Mouse (Mus musculus): ENCODE data around the gene Scgb1c1. TPM values are rescaled to one million over a fixed set of nuclear protein-coding genes. Genes with fewer than 3 reads are reported as not detected.

Scgb1c1 gene
- not detected in 2 replicates for polyA plus RNA-seq (2014; fragmentation: Nextera tagmentation; extraction: Ambion mirVana)

DNA sequence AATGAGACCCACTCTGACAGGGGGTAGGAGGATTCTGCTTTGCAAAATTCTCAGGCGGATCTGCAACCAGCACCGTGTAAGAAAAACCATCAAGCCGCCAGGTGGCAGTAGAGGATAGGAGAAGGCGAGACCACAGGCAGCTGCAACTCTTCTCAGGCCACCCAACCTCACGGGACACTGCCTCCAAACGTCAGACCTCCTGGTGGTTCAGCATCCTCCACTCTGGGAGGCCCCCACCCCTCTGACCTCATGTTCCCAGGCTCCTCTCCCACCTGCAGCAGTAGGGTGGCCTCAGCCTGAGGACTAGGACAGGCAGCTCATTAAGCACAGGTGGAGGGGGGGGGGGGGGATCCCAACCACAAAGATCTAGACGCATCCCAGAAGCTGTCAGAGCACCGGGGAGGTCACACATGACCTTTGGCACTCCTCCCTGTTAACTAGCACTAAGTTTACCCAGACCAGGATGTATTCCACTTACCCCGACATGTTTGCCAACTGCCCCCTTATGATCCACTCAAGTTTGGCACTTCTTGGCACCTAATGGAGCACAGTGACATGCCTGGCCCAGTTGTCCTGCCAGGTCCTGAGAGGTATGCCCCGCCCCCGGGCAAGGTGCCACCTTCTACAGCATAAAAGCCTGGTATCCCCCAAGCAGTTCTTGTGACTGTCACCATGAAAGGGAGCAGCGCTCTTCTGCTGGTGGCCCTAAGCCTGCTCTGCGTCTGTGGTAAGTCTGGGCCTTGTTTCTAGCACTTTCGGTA is at the start of gene Scgb1c1:
Gene Scgb1c1, plus strand, starts transcription at position 643 of the 761 bp plus-strand sequence.
- peaks cover 43% of the 10 kb centered on the region for H3K27me3 ChIP-seq (ENCODE audit: control insufficient read depth, insufficient read depth, low read length)
- 25% methylated on average over 14 of the region's 14 CpGs for WGBS (ENCODE audit: insufficient replicate concordance)
- H3K9ac ChIP-seq (ENCODE audit: low read depth, low read length) = no peak within 1 kb of the TSS
- H3K4me3 ChIP-seq (ENCODE audit: low read depth, low read length) = no peak within 1 kb of the TSS
- no peaks in the 10 kb centered on the region for H3K36me3 ChIP-seq (ENCODE audit: control insufficient read depth, insufficient read depth, low read length)
- H3K4me2 ChIP-seq = no peak within 1 kb of the TSS
- H3K27ac ChIP-seq (ENCODE audit: low read depth, low read length) = no peak within 1 kb of the TSS
- no peaks in the 10 kb centered on the region for H3K9me3 ChIP-seq (replicated peaks; ENCODE audit: control insufficient read depth, low read length)
- no peaks in the 10 kb centered on the region for H3K4me1 ChIP-seq (ENCODE audit: control insufficient read depth, insufficient read depth, low read length)
- ATAC-seq (replicated peaks; ENCODE audit: insufficient number of reproducible peaks, low FRiP score, low TSS enrichment) = 0 out of 2 replicates have a peak, but pooled peaks have one; percentile 18

DNA sequence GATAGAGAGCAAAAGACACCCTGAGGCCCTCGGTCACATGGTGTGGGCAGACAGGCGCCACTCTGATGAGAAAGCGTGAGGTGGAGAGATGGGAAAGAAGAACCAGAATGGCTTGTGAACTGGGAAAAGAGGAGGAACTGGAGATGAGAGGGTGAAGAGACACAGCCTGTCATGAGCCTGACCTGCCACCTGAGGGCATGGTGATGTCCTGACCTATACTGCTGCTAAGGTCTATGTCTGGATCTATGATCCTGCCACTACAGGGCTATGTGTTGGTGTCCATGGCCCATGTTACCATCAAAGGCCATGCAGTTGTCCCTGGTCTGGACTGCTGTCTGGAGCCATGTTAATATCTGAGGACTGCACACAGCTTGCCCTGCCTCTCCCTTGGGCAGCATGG is 47.7 kb upstream of the Scgb1c1 start:
- Histone ChIP-seq H3K4me3 (ENCODE audit: low read depth, low read length) (no peak overlapping the region), H3K4me2 (no peak overlapping the region), H3K27ac (ENCODE audit: low read depth, low read length) (no peak overlapping the region), H3K27me3 (ENCODE audit: control insufficient read depth, insufficient read depth, low read length) (no peaks in the 10 kb centered on the region), H3K36me3 (ENCODE audit: control insufficient read depth, insufficient read depth, low read length) (no peaks in the 10 kb centered on the region), H3K4me1 (ENCODE audit: control insufficient read depth, insufficient read depth, low read length) (no peaks in the 10 kb centered on the region), H3K9ac (ENCODE audit: low read depth, low read length) (no peak overlapping the region), H3K9me3 (replicated peaks; ENCODE audit: control insufficient read depth, low read length) (no peaks in the 10 kb centered on the region)
- ATAC-seq (replicated peaks; ENCODE audit: insufficient number of reproducible peaks, low FRiP score, low TSS enrichment) = no peak
- WGBS (ENCODE audit: insufficient replicate concordance) = 76% methylated on average over 3 of the region's 3 CpGs

DNA sequence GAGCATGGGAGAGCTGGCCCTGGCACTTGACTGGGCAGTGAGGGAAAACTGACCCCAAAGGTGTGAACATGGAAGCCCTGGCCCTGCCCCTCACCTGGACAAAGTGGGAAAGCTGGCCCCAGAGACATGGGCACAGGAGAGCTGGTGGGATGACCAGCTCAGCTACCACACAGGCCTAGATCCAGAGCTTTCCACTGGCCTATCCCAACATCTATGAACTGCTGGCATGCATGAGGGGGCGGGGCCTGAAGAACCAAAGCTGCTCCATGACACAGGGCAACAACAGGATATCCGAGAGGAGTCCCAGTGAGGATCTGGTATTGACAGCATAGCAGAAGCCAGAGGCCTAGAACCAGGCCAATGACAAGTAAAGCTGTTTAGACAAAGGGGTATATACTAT is 47.1 kb upstream of the Scgb1c1 start:
- Histone ChIP-seq H3K4me1 (ENCODE audit: control insufficient read depth, insufficient read depth, low read length) (no peaks in the 10 kb centered on the region), H3K9ac (ENCODE audit: low read depth, low read length) (no peak overlapping the region), H3K4me2 (no peak overlapping the region), H3K9me3 (replicated peaks; ENCODE audit: control insufficient read depth, low read length) (no peaks in the 10 kb centered on the region), H3K27ac (ENCODE audit: low read depth, low read length) (no peak overlapping the region), H3K27me3 (ENCODE audit: control insufficient read depth, insufficient read depth, low read length) (no peaks in the 10 kb centered on the region), H3K4me3 (ENCODE audit: low read depth, low read length) (no peak overlapping the region), H3K36me3 (ENCODE audit: control insufficient read depth, insufficient read depth, low read length) (no peaks in the 10 kb centered on the region)
- 0 out of 2 replicates have a peak, but pooled peaks have one; percentile 57 for ATAC-seq (replicated peaks; ENCODE audit: insufficient number of reproducible peaks, low FRiP score, low TSS enrichment)
- 56% methylated on average over 2 of the region's 2 CpGs for WGBS (ENCODE audit: insufficient replicate concordance)

DNA sequence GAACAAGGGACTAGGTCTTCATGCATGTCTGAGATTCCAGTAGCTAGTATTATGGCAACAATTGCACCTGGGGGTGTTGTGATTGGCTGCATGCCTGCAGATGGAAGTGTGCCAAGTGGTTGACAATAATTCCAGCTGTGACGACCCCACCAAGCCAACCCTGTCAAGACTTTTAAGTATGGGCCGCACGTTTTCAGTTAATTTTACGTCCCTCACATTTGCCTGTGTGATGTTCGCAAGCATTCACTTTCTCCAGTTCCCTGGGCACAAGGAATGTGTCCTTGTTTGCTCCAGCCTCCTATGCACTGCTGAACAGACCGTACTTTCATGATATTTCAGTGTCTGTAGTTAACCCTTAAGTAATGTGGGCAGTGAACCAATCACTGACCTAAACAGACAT is 42.7 kb upstream of the Scgb1c1 start:
- no peak for ATAC-seq (replicated peaks; ENCODE audit: insufficient number of reproducible peaks, low FRiP score, low TSS enrichment)
- Histone ChIP-seq H3K9me3 (replicated peaks; ENCODE audit: control insufficient read depth, low read length) (no peaks in the 10 kb centered on the region), H3K4me3 (ENCODE audit: low read depth, low read length) (no peak overlapping the region), H3K4me1 (ENCODE audit: control insufficient read depth, insufficient read depth, low read length) (no peaks in the 10 kb centered on the region), H3K27me3 (ENCODE audit: control insufficient read depth, insufficient read depth, low read length) (no peaks in the 10 kb centered on the region), H3K9ac (ENCODE audit: low read depth, low read length) (no peak overlapping the region), H3K27ac (ENCODE audit: low read depth, low read length) (no peak overlapping the region), H3K36me3 (ENCODE audit: control insufficient read depth, insufficient read depth, low read length) (no peaks in the 10 kb centered on the region), H3K4me2 (no peak overlapping the region)
- 78% methylated on average over 6 of the region's 6 CpGs for WGBS (ENCODE audit: insufficient replicate concordance)

DNA sequence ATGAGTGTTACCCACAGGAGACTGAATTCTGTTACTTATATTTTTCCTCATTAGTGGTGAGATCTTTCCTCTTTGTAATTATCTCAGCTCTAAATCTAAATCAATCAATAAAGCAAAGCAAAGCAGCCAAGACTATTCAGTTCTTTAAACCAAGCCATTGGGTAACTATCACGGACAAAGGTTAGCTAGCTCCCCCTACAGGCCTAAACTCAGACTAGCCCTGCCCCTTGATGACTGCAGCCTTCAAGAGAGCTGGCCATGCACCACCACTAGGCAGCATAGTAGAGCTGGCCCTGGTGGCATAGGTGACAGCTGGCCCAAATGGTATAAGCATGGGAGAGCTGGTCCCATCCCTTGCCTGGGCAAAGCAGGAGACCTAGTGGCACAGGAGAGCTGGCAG is 39.6 kb upstream of the Scgb1c1 start:
- Histone ChIP-seq H3K36me3 (ENCODE audit: control insufficient read depth, insufficient read depth, low read length) (no peaks in the 10 kb centered on the region), H3K9ac (ENCODE audit: low read depth, low read length) (no peak overlapping the region), H3K27ac (ENCODE audit: low read depth, low read length) (no peak overlapping the region), H3K27me3 (ENCODE audit: control insufficient read depth, insufficient read depth, low read length) (no peaks in the 10 kb centered on the region), H3K9me3 (replicated peaks; ENCODE audit: control insufficient read depth, low read length) (no peaks in the 10 kb centered on the region), H3K4me3 (ENCODE audit: low read depth, low read length) (no peak overlapping the region), H3K4me2 (no peak overlapping the region), H3K4me1 (ENCODE audit: control insufficient read depth, insufficient read depth, low read length) (no peaks in the 10 kb centered on the region)
- ATAC-seq (replicated peaks; ENCODE audit: insufficient number of reproducible peaks, low FRiP score, low TSS enrichment) = no peak
- WGBS (ENCODE audit: insufficient replicate concordance) = 19% methylated on average over 1 of the region's 1 CpGs

DNA sequence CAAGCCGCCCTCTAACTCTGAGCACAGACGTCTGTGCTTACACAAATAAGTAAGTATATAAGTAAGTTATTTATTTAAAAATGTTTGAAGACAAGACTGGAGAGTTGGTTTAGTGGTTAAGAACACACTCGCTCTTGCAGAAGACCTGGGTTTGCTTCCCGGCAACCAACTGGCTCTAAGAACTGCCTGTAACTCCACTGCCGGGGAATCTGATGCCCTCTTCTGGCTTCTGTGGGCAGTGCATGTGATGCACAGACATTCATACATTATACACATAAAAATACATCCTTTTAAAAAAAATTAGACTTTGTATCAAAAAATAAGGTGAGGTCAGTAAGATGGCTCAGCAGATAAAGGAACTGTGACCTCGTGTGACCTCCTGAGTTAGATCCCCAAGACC is 34.9 kb upstream of the Scgb1c1 start:
- H3K4me3 ChIP-seq (ENCODE audit: low read depth, low read length) = no peak overlapping the region
- H3K4me2 ChIP-seq = no peak overlapping the region
- no peaks in the 10 kb centered on the region for H3K4me1 ChIP-seq (ENCODE audit: control insufficient read depth, insufficient read depth, low read length)
- WGBS (ENCODE audit: insufficient replicate concordance) = 89% methylated on average over 6 of the region's 6 CpGs
- H3K36me3 ChIP-seq (ENCODE audit: control insufficient read depth, insufficient read depth, low read length) = no peaks in the 10 kb centered on the region
- no peak overlapping the region for H3K27ac ChIP-seq (ENCODE audit: low read depth, low read length)
- H3K27me3 ChIP-seq (ENCODE audit: control insufficient read depth, insufficient read depth, low read length) = no peaks in the 10 kb centered on the region
- H3K9ac ChIP-seq (ENCODE audit: low read depth, low read length) = no peak overlapping the region
- ATAC-seq (replicated peaks; ENCODE audit: insufficient number of reproducible peaks, low FRiP score, low TSS enrichment) = no peak
- no peaks in the 10 kb centered on the region for H3K9me3 ChIP-seq (replicated peaks; ENCODE audit: control insufficient read depth, low read length)

DNA sequence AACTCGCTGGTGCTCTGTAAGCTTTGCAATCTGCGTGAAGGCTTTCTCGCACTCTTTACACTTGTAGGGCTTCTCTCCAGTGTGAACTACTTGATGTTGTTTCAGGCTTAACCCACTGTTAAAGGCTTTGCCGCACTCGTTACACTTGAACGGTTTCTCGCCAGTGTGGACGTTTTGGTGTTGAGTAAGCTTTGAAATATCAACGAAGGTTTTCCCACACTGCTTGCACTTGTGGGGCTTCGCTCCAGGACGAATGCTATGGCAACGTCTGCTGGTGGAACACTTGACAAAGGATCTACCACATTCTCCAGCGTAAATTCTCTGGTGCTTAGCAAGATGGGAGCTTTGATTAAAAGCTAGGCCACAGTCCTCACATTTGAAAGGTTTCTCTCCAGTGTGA is 33.6 kb upstream of the Scgb1c1 start:
- Histone ChIP-seq H3K4me1 (ENCODE audit: control insufficient read depth, insufficient read depth, low read length) (no peaks in the 10 kb centered on the region), H3K9ac (ENCODE audit: low read depth, low read length) (no peak overlapping the region), H3K4me2 (no peak overlapping the region), H3K27me3 (ENCODE audit: control insufficient read depth, insufficient read depth, low read length) (no peaks in the 10 kb centered on the region), H3K27ac (ENCODE audit: low read depth, low read length) (no peak overlapping the region), H3K4me3 (ENCODE audit: low read depth, low read length) (no peak overlapping the region), H3K9me3 (replicated peaks; ENCODE audit: control insufficient read depth, low read length) (no peaks in the 10 kb centered on the region), H3K36me3 (ENCODE audit: control insufficient read depth, insufficient read depth, low read length) (no peaks in the 10 kb centered on the region)
- ATAC-seq (replicated peaks; ENCODE audit: insufficient number of reproducible peaks, low FRiP score, low TSS enrichment) = no peak
- 85% methylated on average over 13 of the region's 13 CpGs for WGBS (ENCODE audit: insufficient replicate concordance)

DNA sequence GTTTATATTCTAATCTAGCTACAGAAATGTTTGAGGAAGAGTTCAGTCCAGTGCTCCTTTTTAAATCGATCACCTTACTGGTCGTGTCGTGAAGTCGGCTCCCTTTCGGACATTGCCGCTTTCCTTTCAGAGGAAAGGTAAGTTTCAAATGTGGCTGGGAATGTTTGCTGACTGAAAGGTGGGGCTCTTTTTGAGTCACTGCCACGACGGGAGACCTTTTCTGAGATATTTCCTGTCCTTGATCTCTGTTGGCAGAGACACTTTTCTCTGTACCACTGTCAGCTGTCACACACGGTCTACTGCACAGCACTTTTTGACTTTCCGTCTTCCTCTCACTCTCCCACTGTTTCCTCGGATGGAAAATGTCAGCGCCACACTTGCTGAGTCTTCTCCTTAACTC is 32.5 kb upstream of the Scgb1c1 start:
- Histone ChIP-seq H3K9me3 (replicated peaks; ENCODE audit: control insufficient read depth, low read length) (no peaks in the 10 kb centered on the region), H3K9ac (ENCODE audit: low read depth, low read length) (no peak overlapping the region), H3K27me3 (ENCODE audit: control insufficient read depth, insufficient read depth, low read length) (no peaks in the 10 kb centered on the region), H3K4me1 (ENCODE audit: control insufficient read depth, insufficient read depth, low read length) (no peaks in the 10 kb centered on the region), H3K4me2 (no peak overlapping the region), H3K27ac (ENCODE audit: low read depth, low read length) (no peak overlapping the region), H3K4me3 (ENCODE audit: low read depth, low read length) (no peak overlapping the region), H3K36me3 (ENCODE audit: control insufficient read depth, insufficient read depth, low read length) (no peaks in the 10 kb centered on the region)
- 85% methylated on average over 12 of the region's 12 CpGs for WGBS (ENCODE audit: insufficient replicate concordance)
- ATAC-seq (replicated peaks; ENCODE audit: insufficient number of reproducible peaks, low FRiP score, low TSS enrichment) = no peak

DNA sequence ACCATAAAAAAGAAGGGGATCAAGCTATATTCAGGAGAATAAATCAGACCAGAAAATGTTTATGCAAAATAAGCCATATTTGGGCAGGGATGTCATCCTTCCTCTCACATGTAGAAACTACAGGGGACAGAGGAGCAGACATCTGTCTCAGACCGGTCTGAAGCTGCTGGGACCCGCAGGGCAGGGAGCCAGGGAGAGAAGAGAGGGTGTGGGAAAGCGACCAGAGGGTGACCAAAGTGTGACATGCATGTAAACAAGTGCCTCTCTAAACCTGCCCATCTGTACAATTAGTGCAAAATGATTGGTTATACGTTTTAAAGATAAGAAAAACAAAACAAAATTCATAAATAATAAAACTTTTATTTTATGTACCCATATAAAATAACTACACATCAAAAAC is 25.2 kb upstream of the Scgb1c1 start:
- no peak overlapping the region for H3K27ac ChIP-seq (ENCODE audit: low read depth, low read length)
- H3K4me2 ChIP-seq = no peak overlapping the region
- H3K9me3 ChIP-seq (replicated peaks; ENCODE audit: control insufficient read depth, low read length) = no peaks in the 10 kb centered on the region
- H3K36me3 ChIP-seq (ENCODE audit: control insufficient read depth, insufficient read depth, low read length) = no peaks in the 10 kb centered on the region
- 65% methylated on average over 4 of the region's 4 CpGs for WGBS (ENCODE audit: insufficient replicate concordance)
- H3K9ac ChIP-seq (ENCODE audit: low read depth, low read length) = no peak overlapping the region
- ATAC-seq (replicated peaks; ENCODE audit: insufficient number of reproducible peaks, low FRiP score, low TSS enrichment) = no peak
- H3K4me1 ChIP-seq (ENCODE audit: control insufficient read depth, insufficient read depth, low read length) = no peaks in the 10 kb centered on the region
- no peak overlapping the region for H3K4me3 ChIP-seq (ENCODE audit: low read depth, low read length)
- no peaks in the 10 kb centered on the region for H3K27me3 ChIP-seq (ENCODE audit: control insufficient read depth, insufficient read depth, low read length)
